Mouse (Mus musculus) gastrocnemius, adult 2 months (tissue): ENCODE data around the gene Slc25a21. TPM values are rescaled to one million over a fixed set of nuclear protein-coding genes. Genes with fewer than 3 reads are reported as not detected.

ENCODE experiments used
- DNase-seq: peaks from one replicate; pipeline ENCODE4 v3.0.0; 2022
- H3K27ac ChIP-seq: fragments of 200-600 bp; 2 replicates; pipeline ENCODE4 v1.8.1; 2022; ENCODE audit warnings: mild to moderate bottlenecking
- H3K4me3 ChIP-seq: fragments of 200-600 bp; 2 replicates; pipeline ENCODE4 v1.8.1; 2022; ENCODE audit warnings: mild to moderate bottlenecking, moderate library complexity
- CTCF ChIP-seq: fragments of 200-600 bp; IDR thresholded peaks from 2 replicates; pipeline ENCODE4 v1.8.1; 2022; ENCODE audit warnings: antibody characterized with exemption, mild to moderate bottlenecking, moderate library complexity
- intact Hi-C: fragments of 180-260 bp; cut with DNase I; formaldehyde crosslinking; loops from one replicate; pipeline ENCODE4 v1.15.1; 2025
- total RNA-seq, 2 experiments: library from RNA; stranded (reverse); gene quantifications; 2 replicates each; pipeline ENCODE4 v1.2.3; 2021

Gene Slc25a21
- total RNA-seq, 2 experiments from 2014 or later: 0.15 to 0.17 TPM

DNA sequence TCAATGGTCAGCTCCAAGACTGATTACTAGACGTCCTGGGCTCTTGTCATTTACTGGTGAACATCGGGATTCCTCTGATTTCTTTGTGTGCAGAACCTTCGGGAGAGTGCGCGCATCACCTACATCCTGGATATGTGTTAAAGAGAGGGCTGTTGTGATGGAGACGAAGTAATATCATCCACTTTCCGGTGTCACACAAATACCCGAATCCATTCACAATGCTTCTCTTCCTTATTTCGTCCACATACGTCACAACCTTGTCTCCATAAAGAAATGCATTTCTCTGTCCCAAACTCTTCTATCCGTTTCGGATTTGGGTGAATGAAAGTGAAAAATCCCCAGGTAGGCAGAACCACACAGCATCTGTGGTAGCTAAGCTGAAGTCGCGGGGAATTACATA is 502.9 kb downstream of the Slc25a21 start:
- Histone ChIP-seq H3K4me3 (no peak overlapping the region), H3K27ac (no peak overlapping the region)
- DNase-seq: no peak
- intact Hi-C loops: no loop called here
- no peak for TF ChIP-seq CTCF

DNA sequence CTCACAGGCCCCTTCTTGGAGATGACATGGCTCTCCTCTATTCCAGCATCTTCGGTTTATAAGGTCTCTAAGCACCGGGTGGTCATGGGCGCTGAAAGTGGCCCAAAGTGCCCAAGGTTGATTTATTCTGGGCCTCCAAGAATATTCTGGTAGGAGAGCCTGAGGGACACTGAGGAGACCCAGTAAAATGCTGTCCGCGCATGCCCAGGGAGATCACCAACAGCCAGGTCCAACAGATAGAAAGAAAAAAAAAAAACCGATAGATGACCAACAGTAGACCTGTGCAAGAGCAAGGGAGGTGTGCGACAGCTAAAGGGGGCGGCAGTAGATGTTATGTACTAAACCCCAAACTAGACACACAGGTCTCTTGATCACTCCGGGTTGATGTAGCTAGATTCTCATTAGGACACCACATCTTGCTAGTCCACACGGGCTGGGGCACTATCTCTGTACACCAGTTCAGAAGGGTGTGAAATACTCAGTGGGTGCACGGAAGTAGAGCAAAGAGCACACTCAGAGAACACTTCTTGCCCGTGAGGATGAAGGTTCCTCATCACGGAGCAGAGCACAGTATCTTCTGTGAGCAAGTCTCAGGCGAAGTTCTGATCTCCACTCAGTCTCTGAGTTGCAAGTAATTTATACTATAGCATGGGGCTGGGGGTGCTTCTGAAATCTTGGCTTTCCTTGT is 503.7 kb downstream of the Slc25a21 start:
- no peak overlapping the region for H3K27ac ChIP-seq
- no peak overlapping the region for H3K4me3 ChIP-seq
- intact Hi-C loops: no loop called here
- no peak for DNase-seq
- TF ChIP-seq CTCF: no peak

DNA sequence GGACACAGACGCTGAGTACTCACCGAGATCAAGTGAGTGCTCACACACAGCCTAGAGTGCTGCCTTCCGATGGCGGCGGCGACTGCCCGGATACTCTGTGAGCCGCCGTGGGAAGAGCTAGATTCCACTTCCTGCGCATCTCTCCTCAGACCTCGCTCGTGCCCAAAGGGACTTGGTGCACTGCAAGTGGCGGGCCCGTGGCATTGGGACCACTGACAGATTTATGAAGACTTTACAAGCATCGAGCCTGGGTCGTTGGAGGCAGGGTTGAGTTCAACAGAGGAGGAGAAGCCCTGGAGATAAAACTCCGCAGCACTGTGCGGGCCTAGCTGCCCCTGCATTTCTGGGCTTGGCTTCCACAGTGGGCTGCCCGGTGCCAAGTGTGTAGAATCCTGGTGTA is 504.7 kb downstream of the Slc25a21 start:
- Histone ChIP-seq H3K4me3 (no peak overlapping the region), H3K27ac (no peak overlapping the region)
- TF ChIP-seq CTCF: no peak
- intact Hi-C loops: no loop called here
- DNase-seq: no peak

DNA sequence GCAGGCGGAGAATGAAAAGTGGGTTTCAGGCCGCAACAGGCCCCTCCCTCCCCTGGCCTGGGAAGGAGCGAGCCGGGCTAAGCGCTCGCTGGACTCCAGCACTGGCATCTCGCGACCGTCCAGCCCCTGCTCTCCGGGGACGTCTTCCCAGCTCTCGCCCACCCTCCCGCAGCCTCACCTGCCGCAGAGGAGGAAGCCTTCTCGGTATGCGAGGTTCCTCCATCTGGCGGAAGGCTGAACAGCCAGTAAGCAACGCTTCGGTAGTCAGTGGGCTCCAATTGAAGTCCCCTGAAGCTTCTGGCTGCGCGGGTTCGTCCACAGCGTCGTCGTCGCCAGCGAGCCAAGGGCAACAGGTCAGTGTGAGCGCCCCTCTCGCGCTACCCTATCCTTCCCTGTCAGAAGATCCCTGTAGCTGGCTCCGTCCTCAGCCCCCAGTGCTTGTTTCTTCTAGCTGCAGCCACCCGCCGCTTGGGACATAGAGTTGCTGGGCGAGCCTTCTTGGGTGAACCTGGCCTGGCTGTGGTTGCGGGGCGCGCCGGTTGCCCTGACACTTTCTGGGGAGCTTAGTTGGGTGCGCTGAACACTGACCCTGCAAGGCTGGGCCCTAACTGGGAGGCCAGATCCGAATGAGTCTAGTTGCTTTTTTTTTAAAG is 505.7 kb downstream of the Slc25a21 start, which contains the start of gene Pax9:
Gene Pax9, plus strand, starts transcription at position 341 of the 653 bp plus-strand sequence.
- no peak for TF ChIP-seq CTCF
- intact Hi-C loops: no loop called here
- no peak for DNase-seq
- H3K4me3 ChIP-seq: no peak within 1 kb of the TSS
- no peak within 1 kb of the TSS for H3K27ac ChIP-seq

DNA sequence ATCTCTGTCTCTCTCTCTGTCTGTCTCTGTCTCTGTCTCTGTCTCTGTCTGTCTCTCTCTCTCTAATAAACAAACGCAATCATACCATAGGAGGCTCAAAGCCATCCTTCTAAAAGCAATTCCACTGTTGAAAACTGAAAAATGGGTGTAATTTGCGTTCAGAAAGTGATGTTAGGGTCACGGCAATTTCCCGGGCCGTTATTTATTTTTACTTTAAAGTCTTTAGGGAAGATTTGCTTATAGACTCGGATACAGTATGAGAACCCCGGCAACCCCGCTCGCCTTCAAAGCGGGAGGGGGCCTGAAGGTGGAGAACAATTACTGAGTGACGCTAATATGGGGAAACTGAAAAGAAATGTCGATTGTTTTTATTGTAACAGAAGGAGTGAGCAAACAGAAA is 506.3 kb downstream of the Slc25a21 start:
- Histone ChIP-seq H3K4me3 (no peak overlapping the region), H3K27ac (no peak overlapping the region)
- intact Hi-C loops: no loop called here

DNA sequence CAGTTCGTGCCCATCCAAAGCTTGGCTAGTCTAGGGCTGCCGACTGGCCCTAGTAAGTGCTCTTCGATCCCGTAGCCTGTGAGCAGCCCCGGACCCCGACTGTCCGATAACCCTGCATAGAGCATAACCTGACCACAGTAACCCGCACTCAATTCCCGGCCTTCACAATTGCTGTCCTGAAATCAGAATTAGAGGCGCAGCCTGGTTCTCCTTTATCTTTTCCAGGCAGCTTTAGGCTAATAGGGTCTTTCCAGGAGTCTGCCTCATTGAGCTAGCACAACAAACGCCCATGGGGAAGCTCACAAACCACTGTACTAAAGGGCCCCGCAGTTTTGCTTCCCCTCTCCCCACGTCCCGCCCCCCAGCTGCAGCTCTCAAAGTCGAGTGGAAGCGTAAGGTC is 506.9 kb downstream of the Slc25a21 start:
- intact Hi-C loops: no loop called here

More for the DNA sequence above, 506.3 kb downstream of the Slc25a21 start:
- DNase-seq: no peak
- no peak for TF ChIP-seq CTCF

DNA sequence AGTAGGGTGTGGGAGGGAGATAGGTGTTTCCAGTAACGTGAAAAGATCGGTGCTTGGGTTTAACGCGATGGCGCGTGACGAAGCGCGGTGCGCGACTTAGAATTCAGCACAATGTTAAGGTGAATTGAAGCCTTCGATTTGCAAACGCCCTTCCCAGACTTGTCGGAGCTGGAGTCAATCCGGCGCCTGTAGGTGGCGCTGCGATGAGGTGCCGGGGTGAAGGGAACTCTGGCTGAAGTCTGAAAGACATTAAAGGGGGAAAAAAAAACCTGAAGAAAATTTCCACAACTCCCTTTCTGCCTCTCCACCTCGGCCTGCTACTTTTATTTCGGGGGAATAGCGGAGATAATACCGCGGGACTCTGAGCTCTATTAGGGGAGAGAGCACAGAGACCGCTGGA is 507.5 kb downstream of the Slc25a21 start:
- intact Hi-C loops: no loop called here
- no peak overlapping the region for H3K27ac ChIP-seq
- DNase-seq: peak; percentile 38
- TF ChIP-seq CTCF: peak; percentile 36
- H3K4me3 ChIP-seq: no peak overlapping the region

More for the DNA sequence above, 506.9 kb downstream of the Slc25a21 start:
- no peak for TF ChIP-seq CTCF
- no peak overlapping the region for H3K27ac ChIP-seq
- no peak overlapping the region for H3K4me3 ChIP-seq
- DNase-seq: no peak

DNA sequence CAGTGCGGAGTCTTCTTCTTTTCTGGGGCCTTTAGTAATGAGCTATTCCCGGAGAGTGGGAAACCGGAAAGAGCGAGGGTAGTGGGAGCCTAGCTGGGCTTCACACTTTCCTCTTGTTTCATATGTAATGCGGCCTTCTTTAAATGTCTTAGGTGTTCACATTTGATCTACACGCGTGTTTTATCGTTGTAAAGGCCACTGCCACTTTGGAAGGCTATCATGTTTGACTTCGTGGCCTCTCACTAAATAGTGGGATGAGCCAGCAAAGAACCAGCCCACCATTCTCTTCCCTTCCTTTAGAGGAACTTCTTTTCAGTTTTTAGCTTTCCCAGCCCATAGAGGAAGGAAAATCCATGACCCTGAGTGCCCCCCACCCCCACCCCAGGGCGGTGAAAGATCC is 507.9 kb downstream of the Slc25a21 start:
- no peak for TF ChIP-seq CTCF
- Histone ChIP-seq H3K27ac (no peak overlapping the region), H3K4me3 (no peak overlapping the region)
- intact Hi-C loops: no loop called here
- DNase-seq: no peak

DNA sequence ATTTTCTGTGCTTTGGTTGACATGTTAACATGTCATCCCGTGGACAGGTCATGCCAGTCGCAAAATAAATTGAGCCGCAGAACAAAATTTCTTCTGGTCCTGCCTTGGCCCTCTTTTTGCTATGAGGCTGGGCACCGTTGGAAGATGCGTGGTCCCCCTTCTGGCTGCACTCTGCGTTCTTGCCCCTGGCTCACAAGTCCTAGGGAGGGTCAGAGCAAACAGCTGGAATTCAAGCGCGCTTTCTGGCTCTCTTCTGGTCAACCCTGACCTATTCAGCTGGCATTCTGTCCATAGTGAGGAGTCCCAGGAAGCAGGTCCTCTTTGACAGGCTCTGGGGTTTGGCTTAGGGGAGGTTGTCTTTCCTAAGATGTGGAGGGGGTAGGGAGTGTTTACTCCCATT is 508.4 kb downstream of the Slc25a21 start:
- DNase-seq: no peak
- Histone ChIP-seq H3K27ac (no peak overlapping the region), H3K4me3 (no peak overlapping the region)
- no peak for TF ChIP-seq CTCF
- intact Hi-C loops: no loop called here

DNA sequence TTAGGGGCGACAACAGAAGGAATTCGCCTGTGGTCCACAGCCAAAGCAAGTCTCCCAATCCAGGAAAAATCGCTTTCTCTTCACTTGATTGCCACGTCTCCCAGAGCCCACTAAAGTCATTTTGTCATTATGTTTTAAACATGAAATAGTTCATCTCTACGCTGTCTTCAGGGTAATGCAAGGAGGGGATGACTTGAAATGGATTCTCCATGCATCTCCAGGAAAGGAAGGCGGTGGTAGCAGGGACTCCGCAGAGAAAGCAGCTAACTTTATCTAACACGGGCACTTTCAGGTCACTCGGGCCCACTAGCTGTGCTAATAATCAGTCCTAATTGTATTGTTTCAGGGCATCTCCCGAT is 508.8 kb downstream of the Slc25a21 start:
- no peak for DNase-seq
- intact Hi-C loops: no loop called here
- TF ChIP-seq CTCF: no peak
- Histone ChIP-seq H3K4me3 (no peak overlapping the region), H3K27ac (no peak overlapping the region)

DNA sequence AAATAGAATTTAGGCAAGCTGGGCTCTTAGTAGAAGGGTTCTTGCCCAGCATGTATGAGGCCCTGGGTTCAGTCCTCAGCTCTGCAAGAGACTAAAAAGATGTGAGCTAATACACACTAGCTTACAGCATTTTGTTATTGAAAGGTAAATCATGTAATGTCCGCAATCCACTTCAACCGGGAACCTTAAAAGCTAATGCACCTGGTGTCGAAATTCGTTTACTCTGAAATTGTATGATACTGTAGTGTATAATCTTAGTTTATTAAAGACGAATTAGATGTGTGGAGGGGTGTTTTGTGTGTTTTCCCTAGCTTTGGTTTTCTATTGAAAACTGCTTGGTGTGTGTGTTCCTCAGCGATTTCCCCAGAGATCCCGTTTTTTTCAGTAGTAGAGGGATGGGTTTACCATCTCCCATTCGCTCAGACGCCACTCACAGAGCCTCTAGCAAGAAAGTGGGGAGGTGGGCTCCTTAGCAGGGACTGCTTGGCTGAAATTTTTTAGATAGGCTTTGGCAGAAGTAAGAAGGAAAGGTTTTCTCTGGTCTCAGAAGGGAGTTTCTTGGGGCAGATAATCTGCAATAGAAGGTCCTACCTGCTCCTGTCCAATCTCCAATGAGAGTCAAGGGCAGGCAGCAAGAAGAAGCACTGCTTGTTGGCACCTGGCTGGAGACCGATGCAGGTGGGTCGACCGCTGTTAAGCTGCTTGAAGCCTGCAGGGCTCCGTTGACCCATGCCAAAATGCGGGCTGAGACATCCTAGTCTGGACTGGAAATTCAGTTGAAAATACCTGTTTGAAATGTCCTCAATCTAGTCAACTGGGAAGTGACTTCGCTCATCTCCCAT is 509.4 kb downstream of the Slc25a21 start:
- intact Hi-C loops: no loop called here

DNA sequence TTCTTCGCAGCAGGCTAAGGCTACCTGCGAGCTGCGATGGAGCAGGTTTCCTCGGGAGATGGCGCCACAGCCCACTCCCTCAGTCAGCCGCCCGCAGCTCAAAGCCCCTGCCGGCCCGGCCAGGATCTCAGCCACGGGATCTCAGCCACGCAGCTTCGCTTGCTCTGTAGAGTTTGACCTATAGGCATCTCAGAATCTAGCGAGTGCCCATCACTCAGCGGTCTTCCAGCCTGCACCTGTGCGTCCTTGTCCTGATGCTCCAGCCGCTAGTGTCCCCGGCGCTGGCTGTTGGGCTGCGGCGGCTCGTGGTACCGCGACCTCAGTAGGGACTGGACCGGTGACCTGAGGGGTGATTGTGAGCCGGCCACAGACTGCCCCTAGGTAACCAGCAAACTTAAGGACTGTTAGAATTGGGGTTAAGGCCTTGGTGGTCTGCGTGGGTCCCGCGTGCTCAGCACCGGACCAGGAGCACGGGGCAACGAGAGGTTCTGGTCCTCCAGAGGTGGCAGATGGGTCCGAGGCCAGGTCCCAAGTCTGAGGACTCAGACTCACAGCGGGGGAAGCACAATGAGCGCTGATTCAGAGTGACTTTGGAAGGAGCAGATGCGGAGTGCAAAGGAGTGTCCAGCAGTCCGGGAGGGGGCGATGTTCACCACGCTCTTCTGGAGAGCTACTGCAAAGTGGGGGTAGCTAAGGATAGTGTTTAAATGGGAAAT is 516.0 kb downstream of the Slc25a21 start:
- TF ChIP-seq CTCF: peak; percentile 34
- Histone ChIP-seq H3K27ac (no peak overlapping the region), H3K4me3 (peak overlapping the region; percentile 15; the same call in 1 of the 2 replicates)
- intact Hi-C loops: loop anchor here (5.0 kb wide), 1 partner anchor 306 kb away; no protein-coding TSS in a partner anchor
- DNase-seq: no peak

More for the DNA sequence above, 509.4 kb downstream of the Slc25a21 start:
- no peak for TF ChIP-seq CTCF
- Histone ChIP-seq H3K27ac (no peak overlapping the region), H3K4me3 (no peak overlapping the region)
- no peak for DNase-seq
